Mouse (Mus musculus) megakaryocyte, embryonic 14.5 days (primary cell): Measurements from ENCODE around the gene Mbd4.

Experiments
- FLI1 ChIP-seq: IDR thresholded peaks from 2 replicates; pipeline ENCODE4 v1.6.1; 2012; ENCODE audit warnings: low read length, inconsistent platforms, mixed read lengths
- GATA1 ChIP-seq: IDR thresholded peaks from 3 replicates; pipeline ENCODE4 v1.6.1; 2012; ENCODE audit warnings: mixed read lengths, low read length, inconsistent platforms, borderline replicate concordance

DNA sequence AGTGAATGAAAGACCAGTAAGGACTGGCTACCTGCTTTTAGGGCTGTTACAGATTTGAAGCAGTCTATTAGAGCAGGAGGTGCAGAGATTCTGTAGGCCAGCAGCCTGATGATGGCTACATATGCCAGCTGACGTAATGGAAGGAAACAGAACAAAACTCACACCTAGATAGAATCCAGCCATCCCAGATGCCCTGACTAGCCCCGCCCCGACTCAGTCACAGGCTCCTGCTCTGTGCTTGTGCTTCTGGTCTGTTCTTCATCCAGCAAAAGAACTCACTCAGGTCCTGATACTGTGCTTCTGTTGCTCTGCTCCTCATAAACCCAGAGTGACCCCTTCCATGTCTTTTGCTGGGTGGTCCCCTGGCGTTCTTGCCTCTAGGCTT lies 3.2 kb upstream of the Mbd4 start:
- TF ChIP-seq GATA1 = no peak
- no peak for TF ChIP-seq FLI1
